Mouse (Mus musculus) CH12.LX (cell line): ENCODE data around the gene Cops4. TPM values are rescaled to one million over a fixed set of nuclear protein-coding genes. Genes with fewer than 3 reads are reported as not detected.
A peak's percentile ranks its signal among the peaks of the same experiment; 100 is the strongest.

Experiments used
- DNase-seq: peaks from one replicate; pipeline ENCODE4 v3.0.0-alpha.2; 2013; ENCODE audit errors: extremely low read depth
- H3K27ac ChIP-seq: 2 replicates; pipeline ENCODE4 v1.5.1; 2012; ENCODE audit warnings: low read depth, mild to moderate bottlenecking, control low read depth, moderate library complexity; ENCODE audit not compliant: insufficient read depth
- H3K27me3 ChIP-seq: replicated peaks from 2 replicates; pipeline ENCODE3; 2012; ENCODE audit warnings: inconsistent platforms
- H3K36me3 ChIP-seq, 2 experiments: replicated peaks in 1 of 2; 2 replicates each; pipeline versions ENCODE3 to v1.6.1; 2012; ENCODE audit warnings: inconsistent platforms in 1 of 2, low read length in 1 of 2, mild to moderate bottlenecking in 1 of 2, mixed read lengths in 1 of 2, moderate library complexity in 1 of 2; ENCODE audit not compliant: control insufficient read depth in 1 of 2, insufficient read depth in 1 of 2
- H3K4me1 ChIP-seq, 2 experiments: 2 replicates each; pipeline ENCODE4 v1.6.1; 2012; ENCODE audit warnings: inconsistent platforms in 1 of 2, moderate library complexity in 1 of 2; ENCODE audit not compliant: insufficient read depth in 2 of 2, control insufficient read depth in 1 of 2
- H3K4me2 ChIP-seq: 2 replicates; pipeline ENCODE4 v1.6.1; 2012; ENCODE audit warnings: low read depth, mild to moderate bottlenecking, control low read depth; ENCODE audit not compliant: poor library complexity, insufficient read depth, severe bottlenecking
- H3K4me3 ChIP-seq, 3 experiments: fragments of 150-350 bp in 1 of 3; sonication (generic) in 1 of 3; replicated peaks in 1 of 3; 2 replicates each; pipeline versions ENCODE3 to v1.5.1; 2011 to 2012; ENCODE audit warnings: low read depth in 2 of 3, low read length in 2 of 3, mild to moderate bottlenecking in 2 of 3, moderate library complexity in 2 of 3, control low read depth in 1 of 3, improper control_type of control experiment in 1 of 3, inconsistent platforms in 1 of 3, mixed read lengths in 1 of 3; ENCODE audit not compliant: poor library complexity in 1 of 3
- H3K79me2 ChIP-seq: replicated peaks from 2 replicates; pipeline ENCODE4 v1.6.1; 2012; ENCODE audit warnings: mild to moderate bottlenecking, moderate library complexity; ENCODE audit not compliant: control insufficient read depth, poor library complexity, insufficient read depth, severe bottlenecking; ENCODE audit errors: extremely low read depth
- H3K9ac ChIP-seq: 2 replicates; pipeline ENCODE4 v1.6.1; 2012; ENCODE audit warnings: low read depth, mild to moderate bottlenecking, control low read depth, moderate library complexity; ENCODE audit not compliant: insufficient read depth
- H3K9me3 ChIP-seq: replicated peaks from 2 replicates; pipeline ENCODE3; 2012; ENCODE audit warnings: low read length, inconsistent platforms, mixed read lengths
- BHLHE40 ChIP-seq: IDR thresholded peaks from 2 replicates; pipeline ENCODE4 v1.6.1; 2011; ENCODE audit warnings: mild to moderate bottlenecking, low read depth, low read length, improper control_type of control experiment
- CHD1 ChIP-seq: IDR thresholded peaks from 2 replicates; pipeline ENCODE4 v1.6.1; 2012; ENCODE audit warnings: low read depth, low read length, improper control_type of control experiment, inconsistent platforms
- CHD2 ChIP-seq: IDR thresholded peaks from 2 replicates; pipeline ENCODE4 v1.6.1; 2011; ENCODE audit warnings: low read length, improper control_type of control experiment
- CTCF ChIP-seq, 2 experiments: IDR thresholded peaks in 1 of 2; conservative IDR thresholded peaks in 1 of 2; 2 replicates each; pipeline ENCODE4 v1.5.1; 2011 to 2012; ENCODE audit warnings: low read depth in 2 of 2, low read length in 2 of 2, improper control_type of control experiment in 1 of 2, inconsistent platforms in 1 of 2, mild to moderate bottlenecking in 1 of 2, moderate library complexity in 1 of 2
- E2F4 ChIP-seq: IDR thresholded peaks from 2 replicates; pipeline ENCODE4 v1.6.1; 2011; ENCODE audit warnings: low read depth, low read length, improper control_type of control experiment; ENCODE audit not compliant: insufficient replicate concordance
- ELF1 ChIP-seq: IDR thresholded peaks from 2 replicates; pipeline ENCODE4 v1.6.1; 2014; ENCODE audit warnings: low read depth, mild to moderate bottlenecking, inconsistent platforms, low read length, improper control_type of control experiment
- EP300 ChIP-seq: IDR thresholded peaks from 2 replicates; pipeline ENCODE4 v1.6.1; 2011; ENCODE audit warnings: low read length, improper control_type of control experiment
- ETS1 ChIP-seq: conservative IDR thresholded peaks from 2 replicates; pipeline ENCODE4 v1.6.1; 2012; ENCODE audit warnings: low read depth, mild to moderate bottlenecking, inconsistent platforms, low read length, improper control_type of control experiment, moderate library complexity
- GABPA ChIP-seq: IDR thresholded peaks from 2 replicates; pipeline ENCODE4 v1.6.1; 2012; ENCODE audit warnings: low read depth, low read length, improper control_type of control experiment, inconsistent platforms; ENCODE audit not compliant: insufficient replicate concordance
- HCFC1 ChIP-seq: IDR thresholded peaks from 2 replicates; pipeline ENCODE4 v1.6.1; 2012; ENCODE audit warnings: low read depth, mild to moderate bottlenecking, inconsistent platforms, low read length, improper control_type of control experiment
- IRF4 ChIP-seq: IDR thresholded peaks from 2 replicates; pipeline ENCODE4 v1.6.1; 2014; ENCODE audit warnings: low read depth, mild to moderate bottlenecking, inconsistent platforms, low read length, improper control_type of control experiment
- JUN ChIP-seq: IDR thresholded peaks from 2 replicates; pipeline ENCODE4 v1.6.1; 2011; ENCODE audit warnings: low read depth, mild to moderate bottlenecking, low read length, improper control_type of control experiment, moderate library complexity; ENCODE audit not compliant: insufficient read depth
- JUND ChIP-seq: conservative IDR thresholded peaks from 2 replicates; pipeline ENCODE4 v1.6.1; 2011; ENCODE audit warnings: low read depth, low read length, improper control_type of control experiment
- KAT2A ChIP-seq: IDR thresholded peaks from 2 replicates; pipeline ENCODE4 v1.6.1; 2012; ENCODE audit warnings: low read length, improper control_type of control experiment, inconsistent platforms; ENCODE audit not compliant: insufficient replicate concordance
- MAFK ChIP-seq: IDR thresholded peaks from 2 replicates; pipeline ENCODE4 v1.6.1; 2011; ENCODE audit warnings: low read length, improper control_type of control experiment; ENCODE audit not compliant: insufficient replicate concordance
- MAX ChIP-seq: IDR thresholded peaks from 2 replicates; pipeline ENCODE4 v1.6.1; 2011; ENCODE audit warnings: low read length, improper control_type of control experiment
- MAZ ChIP-seq: IDR thresholded peaks from 2 replicates; pipeline ENCODE4 v1.6.1; 2012; ENCODE audit warnings: low read depth, mild to moderate bottlenecking, inconsistent platforms, low read length, improper control_type of control experiment, moderate library complexity
- MEF2A ChIP-seq: IDR thresholded peaks from 2 replicates; pipeline ENCODE4 v1.6.1; 2014; ENCODE audit warnings: low read depth, mild to moderate bottlenecking, inconsistent platforms, low read length, improper control_type of control experiment, borderline replicate concordance
- MXI1 ChIP-seq: IDR thresholded peaks from 2 replicates; pipeline ENCODE4 v1.6.1; 2011; ENCODE audit warnings: mild to moderate bottlenecking, low read depth, low read length, improper control_type of control experiment
- MYC ChIP-seq: IDR thresholded peaks from 2 replicates; pipeline ENCODE4 v1.6.1; 2011; ENCODE audit warnings: low read depth, mild to moderate bottlenecking, improper control_type of control experiment, low read length
- NELFE ChIP-seq: IDR thresholded peaks from 2 replicates; pipeline ENCODE4 v1.6.1; 2011; ENCODE audit warnings: low read depth, low read length, improper control_type of control experiment
- NRF1 ChIP-seq: IDR thresholded peaks from 2 replicates; pipeline ENCODE4 v1.6.1; 2014; ENCODE audit warnings: low read depth, mild to moderate bottlenecking, inconsistent platforms, low read length, improper control_type of control experiment, moderate library complexity
- PAX5 ChIP-seq: IDR thresholded peaks from 2 replicates; pipeline ENCODE4 v1.6.1; 2012; ENCODE audit warnings: low read length, inconsistent platforms, mixed read lengths
- POLR2A ChIP-seq: IDR thresholded peaks from 2 replicates; pipeline ENCODE4 v1.6.1; 2011; ENCODE audit warnings: low read depth, mild to moderate bottlenecking, improper control_type of control experiment, low read length
- POLR2AphosphoS2 ChIP-seq: IDR thresholded peaks from 2 replicates; pipeline ENCODE4 v1.6.1; 2011; ENCODE audit warnings: low read depth, low read length, improper control_type of control experiment
- RAD21 ChIP-seq: IDR thresholded peaks from 2 replicates; pipeline ENCODE4 v1.6.1; 2011; ENCODE audit warnings: low read depth, mild to moderate bottlenecking, low read length, improper control_type of control experiment, moderate library complexity
- RCOR1 ChIP-seq: conservative IDR thresholded peaks from 2 replicates; pipeline ENCODE4 v1.6.1; 2012; ENCODE audit warnings: low read depth, mild to moderate bottlenecking, inconsistent platforms, low read length, improper control_type of control experiment
- SMC3 ChIP-seq: IDR thresholded peaks from 2 replicates; pipeline ENCODE4 v1.6.1; 2011; ENCODE audit warnings: low read depth, low read length, improper control_type of control experiment
- TBP ChIP-seq: conservative IDR thresholded peaks from 2 replicates; pipeline ENCODE4 v1.6.1; 2011; ENCODE audit warnings: low read depth, low read length, improper control_type of control experiment
- TCF12 ChIP-seq: IDR thresholded peaks from 2 replicates; pipeline ENCODE4 v1.6.1; 2014; ENCODE audit warnings: low read depth, mild to moderate bottlenecking, inconsistent platforms, low read length, improper control_type of control experiment
- UBTF ChIP-seq: IDR thresholded peaks from 2 replicates; pipeline ENCODE4 v1.6.1; 2012; ENCODE audit warnings: low read depth, mild to moderate bottlenecking, inconsistent platforms, low read length, improper control_type of control experiment, moderate library complexity
- USF1 ChIP-seq: IDR thresholded peaks from 2 replicates; pipeline ENCODE4 v1.6.1; 2014; ENCODE audit warnings: low read depth, mild to moderate bottlenecking, inconsistent platforms, low read length, improper control_type of control experiment
- USF2 ChIP-seq: conservative IDR thresholded peaks from 2 replicates; pipeline ENCODE4 v1.6.1; 2011; ENCODE audit warnings: low read depth, low read length, improper control_type of control experiment
- ZC3H11A ChIP-seq: IDR thresholded peaks from 2 replicates; pipeline ENCODE4 v1.6.1; 2012; ENCODE audit warnings: low read depth, mild to moderate bottlenecking, inconsistent platforms, low read length, improper control_type of control experiment
- ZKSCAN1 ChIP-seq: IDR thresholded peaks from 2 replicates; pipeline ENCODE4 v1.6.1; 2012; ENCODE audit warnings: low read depth, inconsistent platforms, low read length, improper control_type of control experiment, borderline replicate concordance
- ZNF384 ChIP-seq: IDR thresholded peaks from 2 replicates; pipeline ENCODE4 v1.6.1; 2012; ENCODE audit warnings: low read depth, low read length, improper control_type of control experiment, inconsistent platforms
- dilution Hi-C: fragments of 300-500 bp; cut with MboI; formaldehyde crosslinking; loops from 2 replicates; pipeline ENCODE4 v1.14.3; 2020; ENCODE audit warnings: low sequenced_read_pairs; ENCODE audit not compliant: extremely low pct_unique_long_range_greater_than_20kb, extremely low pct_ligation_motif_present
- in situ Hi-C: fragments of 300-500 bp; cut with MboI; formaldehyde crosslinking; loops from 3 replicates; pipeline ENCODE4 v1.14.3; 2019; ENCODE audit warnings: low sequenced_read_pairs, low pct_ligation_motif_present, low pct_unique_long_range_greater_than_20kb, mixed read lengths
- polyA plus RNA-seq: library from polyadenylated mRNA; unstranded; fragments of >175 nt; gene quantifications from 2 replicates; pipeline ENCODE4 v1.2.1, GENCODE M21; 2012; ENCODE audit warnings: low read depth; ENCODE audit not compliant: insufficient read length
- total RNA-seq, 2 experiments: library from RNA; depleted of rRNA; stranded (reverse); fragments of 300-350 nt in 1 of 2; fragments of >200 nt in 1 of 2; gene quantifications; 2 replicates each; pipeline ENCODE4 v1.2.3; 2012 to 2014

The Cops4 gene
- total RNA-seq (2012; rRNA removed) (122 and 149 TPM in 2 replicates), total RNA-seq (2014; rRNA removed) (264 and 298 TPM in 2 replicates), polyA plus RNA-seq (133 and 134 TPM in 2 replicates)

DNA sequence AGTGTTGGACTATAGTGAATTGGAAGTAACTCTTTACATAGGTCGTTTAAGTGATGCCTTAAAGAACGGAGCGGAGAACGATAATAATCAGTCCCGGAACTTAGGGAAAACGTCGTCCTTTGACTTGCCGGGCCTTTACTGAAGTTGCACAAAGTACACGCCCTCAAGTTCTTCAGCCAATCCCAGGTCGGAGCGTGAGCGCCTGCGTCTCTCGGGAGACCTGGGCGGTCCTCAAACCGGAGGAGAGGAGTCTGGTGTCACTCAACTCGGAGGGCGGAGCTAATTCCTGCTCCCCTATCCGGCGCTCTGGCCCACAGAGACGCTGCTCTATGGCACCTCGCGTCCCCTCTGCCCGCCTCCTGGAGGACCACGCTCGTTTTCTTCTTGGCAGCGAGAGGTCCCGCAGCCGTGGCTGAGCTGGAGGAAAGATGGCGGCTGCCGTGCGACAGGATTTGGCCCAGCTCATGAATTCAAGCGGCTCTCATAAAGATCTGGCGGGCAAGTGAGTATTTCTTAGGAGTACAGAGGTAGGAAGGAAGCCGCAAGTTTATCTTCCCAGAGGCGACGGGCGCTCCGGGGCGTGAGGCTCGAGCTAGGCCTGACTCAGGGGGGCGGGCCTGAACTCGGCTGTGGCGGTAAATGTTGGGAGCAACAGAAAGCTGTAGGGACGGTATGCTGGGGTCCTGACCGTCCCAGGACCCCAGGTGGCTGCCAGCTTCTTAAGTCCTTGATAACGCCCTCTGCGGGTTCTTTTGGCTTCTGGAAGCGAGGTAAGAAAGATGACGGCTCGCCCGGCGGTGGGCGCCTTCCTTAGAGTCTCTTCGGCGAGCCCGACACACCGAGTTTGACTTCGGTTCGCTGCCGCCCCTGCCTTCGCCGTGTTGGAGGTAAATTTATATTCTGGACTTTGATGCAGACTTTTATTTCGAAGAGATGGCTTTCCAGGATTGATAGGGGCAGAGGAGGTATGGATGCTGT, at the start of gene Cops4:
Gene Cops4 (plus strand): TSS at position 261 of the 978 bp plus-strand sequence.
- H3K4me1 ChIP-seq = peaks cover 7 to 51% of the 10 kb centered on the region in 2 experiments; a peak in 3 of 4 replicates
- dilution Hi-C loops = no loop called here
- peaks cover 45% of the 10 kb centered on the region for H3K79me2 ChIP-seq
- H3K9ac ChIP-seq = peak within 1 kb of the TSS; percentile 79
- in situ Hi-C loops = no loop called here
- DNase-seq = peak; percentile 100
- H3K9me3 ChIP-seq = no peaks in the 10 kb centered on the region
- peak within 1 kb of the TSS; percentile 64 to 83 (median 81) for H3K4me3 ChIP-seq
- H3K27me3 ChIP-seq = no peaks in the 10 kb centered on the region
- peak within 1 kb of the TSS; percentile 99 for H3K4me2 ChIP-seq
- H3K27ac ChIP-seq = peak within 1 kb of the TSS; percentile 50; the same call in 1 of the 2 replicates
- peaks cover 0 to 12% of the 10 kb centered on the region in 2 experiments for H3K36me3 ChIP-seq
- TF ChIP-seq ZNF384 = 0 out of 2 replicates have a peak, but pooled peaks have one; percentile 6
- no peak for TF ChIP-seq PAX5
- peak; percentile 88 for TF ChIP-seq MEF2A
- TF ChIP-seq IRF4 = peak; percentile 71; the same call in 1 of the 2 replicates
- no peak for TF ChIP-seq ZC3H11A
- TF ChIP-seq CHD1 = no peak
- no peak; the same call in 1 of the 2 replicates for TF ChIP-seq RCOR1
- TF ChIP-seq ZKSCAN1 = no peak
- no peak for TF ChIP-seq USF1
- peak; percentile 91 for TF ChIP-seq CHD2
- TF ChIP-seq E2F4 = 0 out of 2 replicates have a peak, but pooled peaks have one; percentile 62
- peak; percentile 91 for TF ChIP-seq HCFC1
- peak; percentile 59; the same call in 1 of the 2 replicates for TF ChIP-seq POLR2AphosphoS2
- TF ChIP-seq TCF12 = peak; percentile 97
- peak; percentile 82 for TF ChIP-seq POLR2A
- no peak for TF ChIP-seq USF2
- peak; percentile 82 for TF ChIP-seq ELF1
- TF ChIP-seq RAD21 = no peak
- peak; percentile 71; the same call in 1 of the 2 replicates for TF ChIP-seq MXI1
- TF ChIP-seq GABPA = peak; percentile 92
- TF ChIP-seq TBP = peak; percentile 96
- no peak; the same call in 1 of the 2 replicates for TF ChIP-seq ETS1
- TF ChIP-seq EP300 = 0 out of 2 replicates have a peak, but pooled peaks have one; percentile 24
- 0 out of 2 replicates have a peak, but pooled peaks have one; percentile 35 for TF ChIP-seq MAFK
- TF ChIP-seq NELFE = peak; percentile 87
- no peak for TF ChIP-seq UBTF
- 0 out of 2 replicates have a peak, but pooled peaks have one; percentile 5 for TF ChIP-seq JUN
- TF ChIP-seq MYC = peak; percentile 88
- peak; percentile 88 for TF ChIP-seq KAT2A
- peak; percentile 74; the same call in 1 of the 2 replicates for TF ChIP-seq MAX
- TF ChIP-seq CTCF (conservative IDR thresholded peaks at IDR 0.05 in 1 of 2, IDR thresholded peaks at IDR 0.05 in 1 of 2; ENCODE audit: low read depth in 2 of 2, low read length in 2 of 2) = no peak
- TF ChIP-seq MAZ = 0 out of 2 replicates have a peak, but pooled peaks have one; percentile 60
- TF ChIP-seq BHLHE40 = peak; percentile 52; the same call in 1 of the 2 replicates
- TF ChIP-seq SMC3 = peak; percentile 8; the same call in 1 of the 2 replicates
- peak; percentile 62; the same call in 1 of the 2 replicates for TF ChIP-seq JUND
- TF ChIP-seq NRF1 = peak; percentile 77
